In genomic region chr1:91297799-91298744, GRCm38 (mm10) we compare ENCODE assay signal across 8 mouse cellular contexts. TPM values are rescaled to one million over a fixed set of nuclear protein-coding genes. Genes with fewer than 3 reads are reported as not detected.
A peak's percentile ranks its signal among the peaks of the same experiment; 100 is the strongest.
DNase-seq lines count a peak whose midpoint lies in the region; ATAC-seq lines count a peak whose summit lies in the region.

Gene Scly, plus strand, starts transcription at chr1:91298338.

- H3K4me1 ChIP-seq in heart, embryonic 10.5 days: peaks cover 19% of the 10 kb centered on the region
- peaks cover 39% of the 10 kb centered on the region for H3K4me1 ChIP-seq in kidney, embryonic 15.5 days

- H3K9me3 ChIP-seq in heart, embryonic 10.5 days: no peaks in the 10 kb centered on the region
- no peaks in the 10 kb centered on the region for H3K9me3 ChIP-seq in kidney, embryonic 15.5 days (replicated peaks)

- H3K4me2 ChIP-seq in kidney, embryonic 15.5 days: peak within 1 kb of the TSS; percentile 89

- H3K36me3 ChIP-seq in heart, embryonic 10.5 days: peaks cover 17% of the 10 kb centered on the region
- peaks cover 11% of the 10 kb centered on the region; the same call in 1 of the 2 replicates for H3K36me3 ChIP-seq in kidney, embryonic 15.5 days

- peak within 1 kb of the TSS; percentile 90 for H3K4me3 ChIP-seq in heart, embryonic 10.5 days
- peak within 1 kb of the TSS; percentile 94 for H3K4me3 ChIP-seq in kidney, embryonic 15.5 days (replicated peaks)

- DNase-seq in A20 (ENCODE audit: low read depth, low spot score) (peak; percentile 96), liver (peak; percentile 99)
- DNase-seq in brain, adult 2 months (ENCODE audit: low read depth, low spot score): peak; percentile 98
- DNase-seq in heart, embryonic 10.5 days (ENCODE audit: low spot score): peak; percentile 98
- peak; percentile 97 for DNase-seq in spleen, postnatal 4 days (ENCODE audit: low spot score in 2 of 2)

- under 1% methylated on average over 61 of the region's 65 CpGs for WGBS in heart, embryonic 10.5 days
- WGBS in kidney, embryonic 15.5 days: under 1% methylated on average over 57 of the region's 65 CpGs

- H3K27me3 ChIP-seq in heart, embryonic 10.5 days (ENCODE audit: insufficient read depth, poor library complexity, severe bottlenecking): no peaks in the 10 kb centered on the region
- H3K27me3 ChIP-seq in kidney, embryonic 15.5 days: no peaks in the 10 kb centered on the region

- peak within 1 kb of the TSS; percentile 90 for H3K27ac ChIP-seq in heart, embryonic 10.5 days
- peak within 1 kb of the TSS; percentile 64; the same call in 1 of the 2 replicates for H3K27ac ChIP-seq in kidney, embryonic 15.5 days

- ATAC-seq in erythroblast, adult 5-6 weeks (replicated peaks; ENCODE audit: low FRiP score, poor library complexity, severe bottlenecking): peak; percentile 93
- peak; percentile 99 for ATAC-seq in kidney, embryonic 15.5 days (replicated peaks; ENCODE audit: low FRiP score)
- peak; percentile 97 for ATAC-seq in monocyte, adult 5-6 weeks (replicated peaks; ENCODE audit: insufficient number of reproducible peaks, low FRiP score, low TSS enrichment, poor library complexity, severe bottlenecking)

- peak within 1 kb of the TSS; percentile 81 for H3K9ac ChIP-seq in kidney, embryonic 15.5 days

RNA-seq across cellular contexts. Expression of gene Scly, which starts in this region (rescaled TPM):
- total RNA-seq in erythroblast, adult 5-6 weeks (2015; ENCODE audit: low replicate concordance): 6.9 and 15.3 TPM in 2 replicates
- 16.6 and 18.8 TPM in 2 replicates for total RNA-seq in erythroblast, adult 5-6 weeks (2017; ENCODE audit: low replicate concordance)
- 21.2 and 21.9 TPM in 2 replicates for polyA plus RNA-seq in heart, embryonic 10.5 days (2016; fragmentation: Nextera tagmentation; extraction: Ambion mirVana)
- 21.7 and 22.2 TPM in 2 replicates for polyA plus RNA-seq in kidney, embryonic 15.5 days (2015; fragmentation: Nextera tagmentation; extraction: Ambion mirVana)
- total RNA-seq in monocyte, adult 5-6 weeks (2017): 18.4 to 25.4 TPM (median 25.1 TPM) in 3 replicates

Comparison
In these comparisons a context has a peak if more than half of its experiments do, and no peak if none do; other contexts are left out.
1. Peak in every context shown above with its lines: DNase-seq, ATAC-seq, H3K4me3 ChIP-seq and H3K27ac ChIP-seq.